Mouse (Mus musculus) kidney, embryonic 16.5 days (tissue): ENCODE measurements around the gene Arf4. TPM values are rescaled to one million over a fixed set of nuclear protein-coding genes. Genes with fewer than 3 reads are reported as not detected.

Source experiments
- ATAC-seq: fragments of 200-750 bp; cut with Nextera tagmentation; 2 replicates; pipeline ENCODE4 v1.8.0; 2017; ENCODE audit warnings: moderate TSS enrichment; ENCODE audit not compliant: low FRiP score, low TSS enrichment
- H3K27ac ChIP-seq: fragments of 300-500 bp; sonication (generic); 2 replicates; pipeline ENCODE4 v1.5.1; 2014; ENCODE audit warnings: low read length
- H3K27me3 ChIP-seq: fragments of 300-500 bp; sonication (generic); 2 replicates; pipeline ENCODE4 v1.6.1; 2014; ENCODE audit warnings: low read length, control low read depth, mixed read lengths; ENCODE audit not compliant: insufficient read depth
- H3K36me3 ChIP-seq: fragments of 300-500 bp; sonication (generic); 2 replicates; pipeline ENCODE4 v1.6.1; 2014; ENCODE audit warnings: low read length, control low read depth, mixed read lengths; ENCODE audit not compliant: insufficient read depth
- H3K4me1 ChIP-seq: fragments of 300-500 bp; sonication (generic); 2 replicates; pipeline ENCODE4 v1.6.1; 2014; ENCODE audit warnings: low read length, control low read depth, mixed read lengths; ENCODE audit not compliant: insufficient read depth
- H3K4me2 ChIP-seq: fragments of 300-500 bp; sonication (generic); replicated peaks from 2 replicates; pipeline ENCODE4 v1.6.1; 2014; ENCODE audit warnings: low read depth, low read length
- H3K4me3 ChIP-seq: fragments of 300-500 bp; sonication (generic); 2 replicates; pipeline ENCODE4 v1.5.1; 2014; ENCODE audit warnings: mild to moderate bottlenecking, low read length
- H3K9ac ChIP-seq: fragments of 300-500 bp; sonication (generic); replicated peaks from 2 replicates; pipeline ENCODE4 v1.6.1; 2014; ENCODE audit warnings: low read length
- H3K9me3 ChIP-seq: fragments of 300-500 bp; sonication (generic); 2 replicates; pipeline ENCODE4 v1.6.1; 2016; ENCODE audit warnings: low read length, control low read depth
- WGBS: fragments of 180-500 bp; shearing (Covaris S2); extraction: QIAGEN DNeasy Blood & Tissue Kit; methylation state at CpG from one replicate; pipeline ENCODE4 v1.1.7; 2014; 5-methylcytosine and 5-hydroxymethylcytosine counted together
- polyA plus RNA-seq: library from polyadenylated mRNA; unstranded; fragments of >200 nt; fragmentation: Nextera tagmentation; extraction: Ambion mirVana; gene quantifications from 2 replicates; pipeline ENCODE4 v1.2.1, GENCODE M21; 2015

Arf4 gene
- polyA plus RNA-seq, 1 experiment from 2014 or later, result 589 TPM

GRCm38 (mm10) chr14:26658178-26658577 lies 20.3 kb downstream of the Arf4 start:
- Histone ChIP-seq H3K9ac (no peak overlapping the region), H3K4me2 (no peak overlapping the region), H3K4me3 (no peak overlapping the region), H3K4me1 (no peaks in the 10 kb centered on the region), H3K36me3 (peaks cover 37% of the 10 kb centered on the region), H3K9me3 (no peaks in the 10 kb centered on the region), H3K27me3 (no peaks in the 10 kb centered on the region), H3K27ac (no peak overlapping the region)
- no peak for ATAC-seq

GRCm38 (mm10) chr14:26660233-26660632 lies 22.4 kb downstream of the Arf4 start:
- Histone ChIP-seq H3K4me2 (no peak overlapping the region), H3K9ac (no peak overlapping the region), H3K27ac (no peak overlapping the region), H3K9me3 (no peaks in the 10 kb centered on the region), H3K4me3 (no peak overlapping the region), H3K36me3 (peaks cover 29% of the 10 kb centered on the region), H3K27me3 (no peaks in the 10 kb centered on the region), H3K4me1 (no peaks in the 10 kb centered on the region)
- no peak for ATAC-seq
- 92% methylated on average over 1 of the region's 1 CpGs for WGBS

DNA sequence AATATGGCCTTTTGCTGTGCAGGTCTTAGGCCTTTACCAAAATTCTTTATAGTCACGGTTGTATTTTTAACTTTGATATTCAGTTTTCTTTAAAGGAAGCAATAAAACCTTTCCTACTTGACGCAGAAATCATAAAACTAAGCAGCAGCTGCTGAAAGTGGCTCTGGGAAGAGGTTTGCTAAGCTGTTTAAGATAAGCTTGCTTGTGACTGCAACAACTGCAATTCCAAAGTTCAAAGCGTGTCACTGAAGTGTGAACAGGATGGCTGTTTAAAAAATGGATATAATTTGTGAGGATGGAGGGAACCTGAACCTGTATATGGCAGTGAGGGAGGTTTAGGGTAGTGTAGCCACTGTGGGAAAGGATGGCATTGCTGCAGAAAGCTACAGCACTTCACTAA lies 24.1 kb downstream of the Arf4 start:
- no peaks in the 10 kb centered on the region for H3K9me3 ChIP-seq
- 62% methylated on average over 3 of the region's 3 CpGs for WGBS
- H3K4me1 ChIP-seq, result peaks cover 9% of the 10 kb centered on the region
- H3K9ac ChIP-seq, result no peak overlapping the region
- H3K4me2 ChIP-seq, result no peak overlapping the region
- ATAC-seq, result no peak
- no peak overlapping the region for H3K4me3 ChIP-seq
- H3K36me3 ChIP-seq, result peaks cover 30% of the 10 kb centered on the region
- no peak overlapping the region for H3K27ac ChIP-seq
- no peaks in the 10 kb centered on the region for H3K27me3 ChIP-seq

GRCm38 (mm10) chr14:26662488-26662887 lies 24.6 kb downstream of the Arf4 start:
- Histone ChIP-seq H3K27ac (no peak overlapping the region), H3K36me3 (peaks cover 26% of the 10 kb centered on the region)

DNA sequence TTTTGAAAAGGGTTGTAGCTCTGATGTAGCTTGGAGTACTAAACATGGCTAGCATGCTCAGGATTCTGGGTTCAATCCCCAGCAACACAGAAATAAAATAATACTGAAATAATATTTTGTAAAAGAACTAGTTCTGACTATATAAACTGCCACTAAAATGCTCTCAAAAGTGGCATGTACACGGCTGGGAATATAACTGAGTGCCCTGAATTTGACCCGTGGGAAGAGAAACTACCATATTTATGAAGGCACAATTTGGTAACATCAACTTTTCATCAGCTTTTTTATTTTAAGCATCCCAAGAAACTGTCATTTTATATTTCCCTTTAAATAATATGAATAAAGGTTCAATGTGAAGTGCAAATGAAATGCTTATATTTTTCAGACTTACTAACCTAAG lies 26.0 kb downstream of the Arf4 start:
- H3K9ac ChIP-seq, result no peak overlapping the region
- H3K9me3 ChIP-seq, result no peaks in the 10 kb centered on the region
- no peak overlapping the region for H3K27ac ChIP-seq
- H3K36me3 ChIP-seq, result peaks cover 21% of the 10 kb centered on the region
- 87% methylated on average over 2 of the region's 2 CpGs for WGBS
- H3K4me1 ChIP-seq, result peaks cover 17% of the 10 kb centered on the region
- no peak overlapping the region for H3K4me3 ChIP-seq
- H3K4me2 ChIP-seq, result no peak overlapping the region
- no peak for ATAC-seq
- no peaks in the 10 kb centered on the region for H3K27me3 ChIP-seq

More at GRCm38 (mm10) chr14:26662488-26662887, 24.6 kb downstream of the Arf4 start:
- 88% methylated on average over 2 of the region's 2 CpGs for WGBS
- Histone ChIP-seq H3K4me1 (peaks cover 11% of the 10 kb centered on the region), H3K9me3 (no peaks in the 10 kb centered on the region), H3K27me3 (no peaks in the 10 kb centered on the region), H3K4me2 (no peak overlapping the region), H3K4me3 (no peak overlapping the region), H3K9ac (no peak overlapping the region)
- ATAC-seq, result no peak

- Histone ChIP-seq H3K9me3 (no peaks in the 10 kb centered on the region), H3K27ac (no peak overlapping the region; the same call in 1 of the 2 replicates), H3K27me3 (no peaks in the 10 kb centered on the region), H3K4me3 (peak overlapping the region; percentile 98), H3K36me3 (peaks cover 14% of the 10 kb centered on the region), H3K4me1 (peaks cover 23% of the 10 kb centered on the region), H3K4me2 (peak overlapping the region; percentile 88), H3K9ac (peak overlapping the region; percentile 90)
- no peak for ATAC-seq
- 21% methylated on average over 6 of the region's 6 CpGs for WGBS
These were observed 30.1 kb downstream of the Arf4 start for GRCm38 (mm10) chr14:26667991-26668370.

DNA sequence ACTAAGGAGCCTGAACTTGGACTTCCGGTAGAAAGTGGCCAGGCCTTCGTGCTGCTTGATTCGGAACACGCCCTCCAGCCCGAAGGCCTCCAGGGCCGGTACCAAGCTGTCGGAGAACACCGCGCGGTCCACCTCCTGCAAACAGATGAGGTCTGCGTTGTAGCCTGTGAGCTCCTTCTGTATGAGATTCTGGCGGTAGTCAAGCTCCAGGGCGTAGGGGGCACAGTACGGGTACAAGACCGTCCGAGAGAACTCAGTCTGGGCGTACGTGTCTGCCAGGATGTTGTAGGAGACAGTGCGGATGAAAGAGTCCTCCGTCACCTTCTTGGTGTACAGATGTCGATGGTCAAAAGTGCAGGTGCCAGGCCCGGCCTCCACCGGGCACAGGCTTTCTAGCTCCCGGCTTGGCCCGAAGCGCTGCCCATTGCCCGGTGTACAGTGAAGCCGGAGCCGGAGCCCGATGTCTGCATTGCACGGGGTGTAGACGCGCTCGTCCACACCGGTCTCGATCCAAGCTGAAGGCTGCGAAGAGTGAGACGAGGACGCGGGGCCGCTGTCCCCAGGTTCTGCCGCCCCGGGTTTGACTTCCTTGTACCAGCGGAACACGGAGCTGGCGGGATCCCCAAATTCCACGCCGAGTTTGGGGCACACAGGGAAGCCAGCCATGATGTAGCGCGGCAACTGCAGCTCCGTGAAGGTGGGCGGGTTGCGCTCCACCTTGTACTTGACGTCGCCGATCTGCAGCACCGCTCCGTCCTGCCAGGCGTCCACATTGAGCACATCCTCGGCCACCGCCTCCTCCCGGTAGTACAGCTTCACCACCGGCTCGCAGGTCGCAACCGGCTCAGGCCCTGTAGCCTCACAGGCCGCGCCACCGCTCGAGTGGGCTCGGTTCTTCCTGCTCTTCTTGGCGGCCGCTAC lies 30.8 kb downstream of the Arf4 start:
- H3K9me3 ChIP-seq, result no peaks in the 10 kb centered on the region
- ATAC-seq, result peak; percentile 74
- H3K4me2 ChIP-seq, result peak overlapping the region; percentile 88
- peak overlapping the region; percentile 98 for H3K27ac ChIP-seq
- H3K9ac ChIP-seq, result peak overlapping the region; percentile 90
- H3K27me3 ChIP-seq, result no peaks in the 10 kb centered on the region
- peaks cover 23% of the 10 kb centered on the region for H3K4me1 ChIP-seq
- peak overlapping the region; percentile 98 for H3K4me3 ChIP-seq
- peaks cover 14% of the 10 kb centered on the region for H3K36me3 ChIP-seq
- WGBS, result under 1% methylated on average over 73 of the region's 73 CpGs

GRCm38 (mm10) chr14:26669292-26670073 lies 31.6 kb downstream of the Arf4 start, which contains the start of gene Pde12:
Gene Pde12 (minus strand): TSS chr14:26669883.
- H3K4me2 ChIP-seq, result peak within 1 kb of the TSS; percentile 88
- H3K27ac ChIP-seq, result peak within 1 kb of the TSS; percentile 98
- under 1% methylated on average over 70 of the region's 70 CpGs for WGBS
- no peaks in the 10 kb centered on the region for H3K9me3 ChIP-seq
- H3K4me1 ChIP-seq, result peaks cover 23% of the 10 kb centered on the region
- H3K4me3 ChIP-seq, result peak within 1 kb of the TSS; percentile 98
- H3K27me3 ChIP-seq, result no peaks in the 10 kb centered on the region
- peak; percentile 94 for ATAC-seq
- peaks cover 10% of the 10 kb centered on the region for H3K36me3 ChIP-seq
- H3K9ac ChIP-seq, result peak within 1 kb of the TSS; percentile 90

DNA sequence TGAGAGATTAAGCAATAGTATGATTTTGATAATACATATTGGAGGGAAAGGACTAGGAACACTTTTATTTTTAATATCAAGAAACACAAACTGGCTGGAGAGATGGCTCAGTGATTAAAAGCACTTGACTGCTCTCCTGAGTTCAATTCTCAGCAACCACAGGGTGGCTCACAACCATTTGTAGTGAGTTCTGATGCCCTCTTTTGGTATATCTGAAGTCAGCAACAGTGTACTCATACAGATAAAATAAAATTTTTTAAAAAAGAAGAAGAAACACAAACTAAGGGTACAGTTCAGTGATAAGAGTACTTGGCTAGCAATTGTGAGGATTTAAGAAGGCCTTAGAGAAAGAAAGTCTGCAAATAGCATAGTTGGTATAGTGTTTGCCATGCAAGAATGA lies 33.1 kb downstream of the Arf4 start:
- H3K9me3 ChIP-seq, result no peaks in the 10 kb centered on the region
- H3K4me1 ChIP-seq, result peaks cover 23% of the 10 kb centered on the region
- no peak overlapping the region for H3K27ac ChIP-seq
- no peak overlapping the region for H3K4me2 ChIP-seq
- no peak overlapping the region for H3K9ac ChIP-seq
- ATAC-seq, result no peak
- peaks cover 2% of the 10 kb centered on the region; the same call in 1 of the 2 replicates for H3K27me3 ChIP-seq
- H3K4me3 ChIP-seq, result no peak overlapping the region
- peaks cover 4% of the 10 kb centered on the region; the same call in 1 of the 2 replicates for H3K36me3 ChIP-seq
